Mouse (Mus musculus) retina, embryonic 14.5 days (tissue): Measurements from ENCODE around the gene Ffar3.
"Not testable (repeated sequence)": the region's sequence is repeated elsewhere in the genome, so short reads cannot be mapped to it uniquely, and the experiment has no call there.

Experiments used
- DNase-seq: peaks from one replicate; pipeline ENCODE4 v3.0.0-alpha.2; 2015; ENCODE audit warnings: low spot score

Gene Ffar3

DNA sequence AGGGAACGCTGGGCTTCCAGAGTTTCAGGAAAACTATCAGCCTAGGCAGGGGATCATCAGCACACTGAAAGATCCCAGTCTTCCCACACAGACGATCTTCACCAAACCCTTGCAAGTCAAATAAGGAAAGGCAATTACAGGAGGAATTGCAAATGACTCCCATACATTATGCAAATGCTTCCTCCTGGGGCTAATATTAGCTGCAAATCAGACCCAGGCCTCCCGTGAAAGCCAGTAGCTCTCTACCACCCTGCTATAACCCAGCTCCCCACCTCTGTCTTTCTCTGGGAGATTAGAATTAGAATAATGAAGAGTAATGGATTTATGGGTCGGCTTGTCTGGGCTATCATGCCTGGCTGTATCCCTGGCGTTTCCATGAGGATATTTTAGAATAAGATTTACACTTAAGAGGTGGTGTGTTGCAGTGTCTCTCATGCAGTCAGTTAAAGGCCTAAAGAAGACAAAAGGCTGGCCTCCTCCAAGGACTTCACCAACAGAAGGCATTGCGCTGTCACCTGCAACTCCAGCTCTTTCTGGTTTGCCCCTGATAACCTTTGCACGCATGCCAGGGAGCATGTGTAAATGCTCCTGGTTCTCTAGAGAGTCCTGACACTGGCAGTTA is 11.2 kb downstream of the Ffar3 start:
- no peak for DNase-seq

DNA sequence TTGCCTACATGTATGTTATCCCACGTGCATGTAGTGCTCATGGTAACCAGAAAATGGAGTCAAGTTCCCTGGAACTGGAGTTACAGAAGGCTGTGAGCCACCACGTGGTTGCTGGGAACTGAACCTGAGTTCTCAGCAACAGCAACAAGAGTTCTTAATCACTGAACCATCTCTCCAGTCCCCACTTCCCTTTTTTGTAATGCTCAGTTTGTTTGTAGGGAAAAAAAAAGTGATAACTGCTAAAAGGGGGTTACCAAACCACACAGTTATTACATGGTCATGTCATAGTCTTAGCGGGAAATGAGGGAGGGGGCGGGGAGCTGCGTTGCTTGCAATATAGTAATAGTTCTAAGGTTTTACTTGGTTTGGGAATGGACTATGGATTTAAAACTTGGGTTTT is 13.9 kb downstream of the Ffar3 start:
- no peak for DNase-seq

DNA sequence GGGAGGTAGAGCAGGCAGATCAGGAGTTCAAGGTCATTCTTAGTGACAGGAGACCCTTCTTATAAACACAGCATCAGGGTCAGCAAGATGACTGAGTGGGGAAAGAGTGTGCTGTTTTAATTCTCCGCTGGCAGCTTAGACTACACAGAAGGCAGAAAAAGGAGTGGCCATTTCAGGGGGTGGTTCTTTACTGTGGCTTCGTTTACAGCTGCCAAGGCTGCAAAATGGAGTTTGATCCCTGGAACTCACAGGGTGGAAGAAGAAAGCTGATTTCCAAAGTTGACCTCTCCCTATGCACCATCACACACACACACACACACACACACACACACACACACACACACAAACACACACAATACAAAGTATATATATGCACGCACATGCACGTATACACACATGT is 14.6 kb downstream of the Ffar3 start:
- DNase-seq: no peak

DNA sequence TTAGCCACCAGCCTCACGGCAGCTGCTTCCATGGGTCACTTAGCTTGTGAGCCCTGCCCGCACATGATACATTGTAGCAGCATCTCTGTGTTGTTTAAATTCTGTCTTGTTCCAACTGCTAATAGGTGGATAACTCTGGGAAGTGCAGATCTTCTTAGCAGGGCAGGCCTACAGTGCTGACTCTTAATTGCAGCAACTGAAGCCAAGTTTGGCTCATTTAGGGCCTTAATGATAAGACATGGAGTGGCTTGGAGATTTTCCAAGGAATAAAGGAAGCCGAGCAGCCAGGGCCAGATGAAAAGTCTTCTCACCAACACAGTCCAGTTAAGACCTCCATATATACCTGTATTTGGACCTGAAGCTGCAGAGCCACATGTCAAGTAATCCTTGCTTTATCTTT is 15.7 kb downstream of the Ffar3 start:
- no peak for DNase-seq

DNA sequence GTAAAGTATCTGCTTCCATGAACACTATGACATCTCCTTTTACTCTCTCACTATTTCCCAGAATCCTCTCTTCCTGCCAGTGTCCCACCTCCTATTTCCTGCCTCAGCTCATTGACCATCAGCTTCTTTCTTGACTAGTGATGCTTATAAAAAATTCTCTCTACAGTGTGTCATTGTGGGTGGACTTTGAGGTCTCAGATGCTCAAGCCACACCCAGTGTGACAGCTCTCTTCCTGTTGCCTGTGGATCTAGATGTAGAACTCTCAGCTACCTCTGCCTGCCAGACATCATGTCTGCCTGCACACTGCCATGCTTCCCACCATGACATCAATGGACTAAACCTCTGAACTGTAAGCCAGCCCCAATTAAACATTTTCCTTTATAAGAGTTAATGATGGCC is 18.7 kb downstream of the Ffar3 start:
- DNase-seq: no peak

DNA sequence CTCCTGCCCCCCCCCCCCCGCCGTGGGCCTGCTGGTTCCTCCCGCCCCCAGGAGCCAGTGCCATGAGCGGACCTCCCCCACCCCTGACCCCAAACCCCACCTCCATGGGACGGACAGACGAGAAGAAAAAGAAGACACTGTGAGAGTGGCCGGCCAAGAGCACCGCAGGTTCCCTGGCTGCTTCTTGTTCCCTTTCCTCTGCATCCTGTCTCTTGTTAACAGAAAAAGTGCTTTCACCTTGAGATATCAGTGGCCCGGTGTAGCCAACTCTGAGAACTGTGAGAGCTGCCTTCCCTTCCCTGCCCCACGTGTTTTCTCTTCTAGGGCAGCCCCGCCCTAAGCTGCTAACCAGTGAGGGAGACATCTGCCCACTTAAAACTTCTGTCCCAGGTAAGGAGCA is 23.3 kb downstream of the Ffar3 start:
- not testable (repeated sequence) for DNase-seq

DNA sequence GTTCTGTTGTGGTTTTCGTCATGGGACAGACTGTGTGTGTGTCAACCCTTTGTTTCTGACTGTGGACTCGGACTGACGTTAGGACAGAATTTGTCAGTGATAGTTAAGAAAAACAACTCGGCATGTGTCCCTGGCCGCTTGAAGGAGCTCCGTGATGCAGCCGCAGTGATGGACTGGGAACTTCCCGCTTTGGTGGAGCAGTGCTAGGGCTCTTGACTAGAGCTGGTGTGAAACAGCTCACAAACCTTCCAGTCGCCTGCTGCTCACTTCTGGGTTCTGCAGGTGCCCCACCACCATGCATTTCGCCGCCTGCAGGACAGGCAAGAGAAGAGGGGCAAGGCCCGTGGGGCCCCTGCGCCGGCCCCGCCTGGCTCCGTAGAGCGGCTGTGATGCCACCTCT is 23.7 kb downstream of the Ffar3 start:
- DNase-seq: no peak

DNA sequence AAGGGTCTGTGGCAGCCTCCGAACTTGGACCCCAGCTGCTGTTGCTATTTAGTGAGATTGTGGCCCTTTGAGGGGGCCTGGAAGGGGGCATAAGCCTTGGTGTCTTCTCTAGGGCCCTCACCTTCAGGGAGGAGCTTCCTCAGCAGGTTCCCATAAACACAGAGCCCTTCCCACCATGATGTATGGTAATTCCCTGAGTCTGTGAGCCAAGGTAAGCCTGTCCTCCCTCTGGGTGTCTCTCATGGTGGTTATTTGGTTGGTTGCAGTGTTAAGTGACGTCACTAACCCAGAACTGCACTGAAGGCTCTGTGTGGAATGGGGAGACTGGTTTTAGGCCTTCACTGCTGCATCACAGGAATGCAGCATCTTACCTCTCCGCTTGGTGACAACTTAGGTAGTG is 26.6 kb downstream of the Ffar3 start:
- no peak for DNase-seq

DNA sequence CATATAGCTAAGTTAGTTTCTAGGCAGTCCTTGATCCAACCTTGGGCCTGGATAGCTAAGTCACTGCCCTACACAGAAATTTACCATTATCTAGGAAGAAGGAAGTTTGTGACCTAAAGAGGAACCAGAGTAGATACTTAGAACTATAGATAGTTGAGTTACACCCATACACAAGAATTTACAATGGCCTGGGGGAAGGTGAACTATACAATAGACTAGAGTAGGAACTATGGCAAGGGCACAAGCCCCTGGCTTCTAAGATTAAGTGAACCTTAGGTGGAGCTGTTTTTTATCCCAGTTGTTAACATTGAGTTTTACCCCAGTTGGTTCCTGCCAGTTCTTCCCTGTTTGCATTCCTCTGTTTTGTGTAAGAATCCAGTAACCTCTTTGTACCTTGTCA is 27.1 kb downstream of the Ffar3 start:
- not testable (repeated sequence) for DNase-seq

DNA sequence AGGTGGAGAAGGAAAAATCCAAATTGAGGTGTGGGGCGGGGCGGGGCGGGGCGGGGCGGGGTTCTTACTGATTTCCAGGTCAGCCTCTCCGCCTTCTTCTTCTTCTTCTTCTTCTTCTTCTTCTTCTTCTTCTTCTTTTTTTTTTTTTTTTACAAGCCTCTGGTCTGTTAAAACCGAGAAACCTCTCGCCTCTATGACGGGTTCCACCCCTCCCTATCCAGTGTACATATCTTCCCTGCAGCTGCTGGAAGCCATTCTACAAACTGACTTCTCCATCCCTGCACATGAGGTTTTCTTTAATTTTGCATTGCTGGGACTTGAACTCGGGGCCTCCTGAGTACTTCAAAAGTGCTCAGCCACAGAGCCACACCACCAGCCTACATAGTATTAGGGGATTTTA is 29.3 kb downstream of the Ffar3 start:
- DNase-seq: no peak

DNA sequence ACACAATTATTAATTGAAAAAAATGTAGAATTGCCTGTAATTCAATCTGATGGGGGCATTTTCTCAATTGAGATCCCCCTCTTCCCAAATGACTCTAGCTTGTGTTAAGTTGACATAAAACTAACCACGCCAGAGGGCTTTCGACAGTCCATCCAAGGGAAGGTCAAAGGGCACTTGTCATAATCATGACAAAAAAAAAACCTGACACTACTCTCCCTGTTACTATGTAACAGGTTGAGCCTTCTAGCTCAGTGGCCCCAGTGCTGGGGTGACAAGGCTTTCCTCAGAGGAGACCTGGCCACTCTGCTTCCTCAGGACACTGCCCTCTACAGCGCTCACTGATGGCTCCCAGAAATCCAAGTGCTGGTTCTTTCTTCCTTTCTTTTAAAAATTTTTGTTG is 31.7 kb downstream of the Ffar3 start:
- no peak for DNase-seq

DNA sequence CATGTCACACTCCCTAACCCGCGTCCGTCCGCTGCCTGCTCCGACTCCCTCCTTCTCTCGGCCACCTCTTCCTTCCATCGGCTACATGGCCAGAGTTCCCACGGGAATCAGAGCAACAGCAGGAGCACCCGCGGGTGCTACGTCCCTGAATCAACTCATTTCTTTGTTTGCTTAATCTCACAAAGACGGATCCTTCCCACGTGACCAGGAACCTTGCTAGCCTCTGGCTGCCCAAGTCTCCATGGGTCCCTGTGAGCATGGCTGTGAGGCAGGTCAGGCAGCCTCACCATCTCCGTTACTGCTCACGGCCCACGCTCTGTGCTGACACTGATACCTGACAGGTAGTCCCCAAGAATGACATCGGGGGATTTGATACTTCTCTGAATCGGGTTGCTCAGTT is 32.3 kb downstream of the Ffar3 start, which contains the start of gene Ffar2:
Ffar2 (minus strand) TSS at position 101 of the 400 bp plus-strand sequence.
- DNase-seq: no peak

DNA sequence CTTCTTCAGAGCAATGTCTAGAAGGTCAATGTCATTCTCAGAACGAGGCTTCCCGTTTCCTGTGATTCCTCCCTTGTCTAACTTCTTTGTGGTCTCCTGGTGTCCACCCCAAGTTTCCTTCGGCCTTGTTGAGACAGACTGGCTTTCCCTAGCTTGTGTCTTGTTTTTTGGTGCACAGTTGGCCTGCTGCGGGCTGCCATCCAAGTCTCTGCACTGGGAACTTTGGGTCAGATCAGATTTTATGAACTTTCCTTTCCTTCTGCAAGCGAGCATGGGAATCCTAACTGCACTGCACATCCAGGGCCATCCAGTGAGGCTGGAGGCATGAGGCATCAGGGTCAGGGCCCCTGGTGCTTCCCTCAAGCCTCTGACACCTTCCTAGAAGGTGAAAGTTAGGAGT is 34.4 kb downstream of the Ffar3 start:
- no peak for DNase-seq

DNA sequence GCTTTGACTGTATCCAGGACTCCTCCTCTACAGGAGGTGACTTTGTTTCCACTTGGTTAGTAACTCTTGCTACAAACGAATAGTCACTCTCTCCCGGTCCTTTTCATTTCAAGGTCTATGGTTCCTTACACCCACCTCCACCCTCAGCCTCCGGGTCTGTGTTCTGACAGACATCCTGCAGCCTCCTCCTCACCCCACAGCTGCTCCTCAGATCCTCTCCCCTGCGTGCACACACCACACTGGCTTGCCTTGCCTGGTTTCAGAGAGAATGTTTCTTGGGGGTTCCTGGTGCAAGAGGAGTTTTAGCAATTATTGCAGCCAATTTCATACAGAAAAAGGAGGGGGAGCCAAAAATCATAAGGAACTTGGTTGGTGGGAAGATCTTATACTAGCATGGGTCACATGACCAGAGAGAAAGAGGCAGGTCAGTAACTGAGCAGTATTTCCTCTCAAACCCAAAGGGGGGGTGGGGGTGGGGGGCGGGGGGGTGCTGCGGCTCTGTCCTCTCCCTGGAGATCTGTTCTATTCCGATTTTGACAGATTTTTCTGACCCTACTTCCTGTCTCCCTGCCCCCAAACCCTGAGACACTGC is 35.0 kb downstream of the Ffar3 start:
- no peak for DNase-seq

DNA sequence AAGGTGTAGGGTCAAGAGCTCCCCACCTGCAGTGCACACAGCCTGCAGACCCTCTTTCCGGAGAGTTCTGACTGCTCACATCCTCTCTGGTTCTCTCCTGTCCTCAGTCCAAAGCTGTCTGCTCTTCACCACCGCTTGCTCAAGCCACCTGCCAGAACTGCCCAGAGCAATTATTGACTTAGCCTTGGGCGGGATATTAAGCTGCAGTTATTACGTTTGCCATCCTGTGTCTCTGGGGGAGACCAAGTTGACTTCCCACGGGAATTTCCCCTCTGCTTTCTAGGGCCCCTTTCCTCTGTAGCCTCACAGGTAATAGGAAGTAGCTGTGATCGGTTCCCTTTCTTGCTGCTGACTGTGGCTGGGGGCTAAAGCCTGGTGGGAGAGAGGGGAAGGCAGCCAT is 35.8 kb downstream of the Ffar3 start:
- DNase-seq: no peak

DNA sequence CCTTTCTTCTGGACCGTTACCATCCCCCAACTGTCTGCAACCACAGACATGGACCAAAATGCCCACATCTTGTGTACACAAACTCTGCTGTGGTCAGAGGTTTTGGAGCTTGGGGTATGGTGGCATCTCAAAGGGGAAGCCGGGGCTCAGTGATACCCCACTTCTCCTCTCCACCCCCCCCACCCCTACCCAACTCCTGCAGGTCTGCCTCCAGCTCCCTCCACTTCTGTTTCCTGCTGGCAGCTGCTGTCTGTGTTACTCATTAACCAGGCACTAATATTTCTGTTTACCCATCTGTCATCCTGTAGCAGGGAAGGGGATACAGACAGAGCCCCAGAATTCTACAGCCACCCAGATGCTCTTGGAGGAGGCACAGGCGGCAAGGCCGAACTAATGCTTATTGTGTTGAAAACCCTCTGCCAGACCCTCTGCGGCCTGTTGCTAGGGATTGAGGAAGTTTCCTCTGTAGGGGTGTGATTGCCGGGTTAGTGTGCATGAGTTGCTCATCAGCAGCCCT is 43.6 kb downstream of the Ffar3 start:
- DNase-seq: peak; percentile 37

DNA sequence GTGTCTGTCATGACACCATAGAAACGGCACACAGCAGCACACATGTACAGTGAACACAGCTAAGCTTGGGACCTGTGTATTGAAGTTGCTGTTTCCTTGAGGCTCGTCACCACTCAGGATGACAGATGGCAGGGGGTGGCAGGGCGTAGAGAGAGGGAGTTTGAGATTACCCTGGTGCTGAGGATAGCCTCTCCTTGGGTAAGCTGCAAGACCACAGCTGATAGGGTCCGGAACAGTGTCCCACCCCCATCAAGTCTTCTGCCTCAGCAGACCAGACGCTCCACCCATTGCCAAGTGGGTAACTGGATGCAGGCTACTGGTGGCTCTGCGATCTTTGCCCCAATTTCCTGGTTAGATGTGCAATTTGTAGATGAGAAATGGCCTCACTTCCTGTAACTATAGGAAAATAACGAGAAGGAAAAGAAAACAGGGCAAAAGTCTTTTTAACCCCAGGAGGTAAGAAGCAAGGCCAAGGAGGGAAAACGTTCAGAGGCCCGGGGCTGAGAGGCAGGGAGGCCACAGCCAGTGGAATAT is 44.2 kb downstream of the Ffar3 start:
- peak; percentile 27 for DNase-seq

DNA sequence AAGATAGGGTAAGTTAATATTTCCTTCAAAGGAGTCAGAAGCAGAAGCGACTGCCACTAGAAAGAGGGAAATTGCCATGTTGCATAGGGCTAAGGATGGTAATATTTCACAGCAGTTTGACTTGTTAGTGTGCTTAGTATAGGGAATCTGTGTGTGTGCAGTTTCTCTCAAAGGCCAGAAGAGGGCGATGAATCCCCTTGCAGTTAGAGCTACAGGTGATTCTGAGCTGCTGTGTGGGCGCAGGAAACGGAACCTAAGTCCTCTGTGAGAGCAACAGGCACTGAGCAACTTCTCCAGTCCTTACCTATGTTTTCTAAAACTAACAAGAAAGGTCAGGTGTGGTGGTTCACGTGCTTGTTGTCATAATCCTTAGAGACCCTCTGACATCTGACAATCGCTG is 45.7 kb downstream of the Ffar3 start:
- DNase-seq: peak; percentile 18

DNA sequence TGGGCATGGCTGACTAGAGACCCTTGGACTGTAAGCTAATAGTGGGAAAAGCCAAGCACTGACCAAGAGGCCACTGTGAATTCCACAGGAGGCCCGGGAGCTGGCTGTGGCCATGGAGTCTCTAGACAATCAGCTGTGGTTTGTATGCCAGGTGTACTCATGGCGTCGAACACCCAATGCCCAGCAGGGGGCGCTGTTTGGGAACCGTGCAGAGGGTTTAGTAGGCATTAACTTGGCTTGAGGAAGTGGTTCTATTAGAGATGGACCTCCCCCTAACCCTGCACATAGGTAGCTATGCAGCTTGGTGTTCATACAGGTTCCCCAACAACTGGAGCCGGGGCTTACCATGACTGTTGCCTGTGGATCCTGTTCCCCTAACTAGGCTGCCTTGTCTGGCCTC is 50.1 kb downstream of the Ffar3 start:
- peak; percentile 51 for DNase-seq
